Mouse (Mus musculus): ENCODE results near the gene Olfr1322. TPM values are rescaled to one million over a fixed set of nuclear protein-coding genes. Genes with fewer than 3 reads are reported as not detected.

The Olfr1322 gene
- not detected in 2 replicates for polyA plus RNA-seq (2016; fragmentation: Nextera tagmentation; extraction: Ambion mirVana)

DNA sequence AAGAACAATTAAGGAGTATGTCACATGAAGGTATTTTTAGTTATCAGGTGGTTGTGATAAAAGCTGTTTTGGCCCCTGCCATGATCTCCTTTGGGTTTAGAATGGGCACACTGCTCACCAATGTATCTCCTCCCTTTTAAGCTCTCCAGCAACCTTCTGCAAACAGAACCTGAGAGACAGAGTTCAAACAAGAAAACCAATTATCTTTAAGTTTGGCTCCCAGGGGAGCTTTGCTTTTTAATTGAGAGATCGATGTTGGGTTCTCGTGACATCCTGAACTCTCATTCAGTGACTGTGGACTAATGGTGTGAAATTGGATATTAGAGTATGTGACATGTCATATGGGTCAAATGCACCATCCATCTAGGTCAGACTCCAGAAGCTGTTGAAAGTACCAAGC, at the start of gene Olfr1322:
Gene Olfr1322, minus strand, starts transcription at position 101 of the 400 bp plus-strand sequence.
- no peaks in the 10 kb centered on the region for H3K36me3 ChIP-seq
- WGBS = 91% methylated on average over 2 of the region's 2 CpGs
- H3K9me3 ChIP-seq = no peaks in the 10 kb centered on the region
- H3K4me1 ChIP-seq = no peaks in the 10 kb centered on the region
- no peak within 1 kb of the TSS for H3K27ac ChIP-seq
- H3K27me3 ChIP-seq (ENCODE audit: insufficient read depth, poor library complexity, severe bottlenecking) = no peaks in the 10 kb centered on the region
- DNase-seq (ENCODE audit: low spot score) = no peak
- no peak within 1 kb of the TSS for H3K4me3 ChIP-seq

DNA sequence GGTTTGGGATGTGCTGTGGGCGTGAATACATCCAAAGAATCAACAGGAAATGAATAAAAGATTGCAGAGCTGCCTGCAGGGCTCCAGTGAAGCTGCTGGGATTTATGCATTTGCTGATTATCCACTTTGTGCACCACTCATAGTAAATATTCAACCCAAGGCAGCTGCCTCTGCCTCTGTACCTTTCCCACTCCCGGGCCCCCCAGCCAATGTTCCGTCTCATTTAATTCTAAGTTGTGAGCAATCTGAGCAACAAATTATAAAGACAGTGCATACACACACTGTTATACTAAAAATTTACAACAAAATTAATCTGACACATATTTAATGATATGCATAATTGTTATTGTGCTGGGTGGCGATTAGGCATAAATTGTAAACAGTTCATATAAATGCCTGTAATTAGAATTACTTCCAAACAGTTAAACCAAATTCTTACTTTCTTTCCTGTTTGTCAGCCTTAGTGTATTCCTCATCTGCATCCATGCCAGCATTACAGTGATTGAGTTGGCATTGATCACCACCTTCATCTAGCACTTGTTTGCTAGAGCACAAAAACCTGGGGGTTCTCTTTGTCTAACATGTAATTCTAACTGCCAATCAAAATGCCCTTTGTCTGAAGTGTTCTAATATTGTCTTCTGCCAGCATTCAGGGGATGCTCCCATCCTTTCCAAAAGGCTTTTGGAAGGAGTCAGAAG, 13.5 kb downstream of the Olfr1322 start:
- WGBS = 75% methylated on average over 4 of the region's 4 CpGs
- H3K4me1 ChIP-seq = no peaks in the 10 kb centered on the region
- H3K27me3 ChIP-seq (ENCODE audit: insufficient read depth, poor library complexity, severe bottlenecking) = no peaks in the 10 kb centered on the region
- H3K27ac ChIP-seq = no peak overlapping the region
- no peak overlapping the region for H3K4me3 ChIP-seq
- DNase-seq (ENCODE audit: low spot score) = no peak
- H3K36me3 ChIP-seq = no peaks in the 10 kb centered on the region
- H3K9me3 ChIP-seq = no peaks in the 10 kb centered on the region

Other genes with a start within 250 kb of the Olfr1322 start
- not detected in 2 replicates for gene Olfr1320, start 219.2 kb downstream of the Olfr1322 start, polyA plus RNA-seq (2016; fragmentation: Nextera tagmentation; extraction: Ambion mirVana)
- gene Olfr1321, start 156.4 kb downstream of the Olfr1322 start, polyA plus RNA-seq (2016; fragmentation: Nextera tagmentation; extraction: Ambion mirVana) = not detected in 2 replicates
- 2.3 and 10.9 TPM in 2 replicates for gene Igsf1, start 93.7 kb downstream of the Olfr1322 start, polyA plus RNA-seq (2016; fragmentation: Nextera tagmentation; extraction: Ambion mirVana)
- gene Olfr1323, start 127.9 kb upstream of the Olfr1322 start, polyA plus RNA-seq (2016; fragmentation: Nextera tagmentation; extraction: Ambion mirVana) = not detected in 2 replicates

All from heart, embryonic 10.5 days (tissue).